Mouse (Mus musculus): Measurements from ENCODE around the gene Scand1. TPM values are rescaled to one million over a fixed set of nuclear protein-coding genes. Genes with fewer than 3 reads are reported as not detected.

The Scand1 gene
- polyA plus RNA-seq (2012; rRNA removed; ENCODE audit: low replicate concordance): 66.7 and 462 TPM in 2 replicates

DNA sequence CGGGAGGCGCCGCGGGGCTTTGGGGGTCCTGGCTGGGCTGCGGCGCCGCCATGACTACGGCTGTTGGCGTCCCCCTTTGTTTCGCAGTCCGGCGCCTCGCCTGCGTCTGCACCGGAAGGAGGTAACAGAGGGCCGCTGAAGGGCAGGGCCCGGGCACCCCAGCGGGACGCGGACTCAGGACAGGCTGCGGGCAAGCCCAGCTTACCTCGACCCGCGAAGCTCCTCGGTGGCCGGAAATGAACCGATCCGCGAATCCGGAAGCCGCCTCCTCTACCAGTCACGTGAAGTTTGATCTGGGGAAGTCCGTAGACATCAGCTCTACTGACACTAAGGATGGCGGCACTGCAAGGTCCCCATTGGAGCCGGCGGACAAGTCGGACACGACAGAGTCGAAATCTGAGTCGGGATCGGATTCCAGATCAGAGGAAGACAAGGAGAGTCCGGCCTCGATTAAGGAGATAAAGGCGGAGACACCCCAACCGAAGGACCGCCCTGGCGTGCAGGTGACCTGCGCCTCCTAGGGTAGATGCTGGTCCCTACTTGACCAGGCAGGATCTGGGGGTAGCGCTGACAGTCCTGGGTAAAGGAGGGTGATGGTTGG, at the start of gene Scand1, which contains the start of gene Cnbd2:
Scand1 (minus strand) TSS at position 408 of the 601 bp plus-strand sequence.
Cnbd2 (plus strand) TSS at position 3 of the 601 bp plus-strand sequence.

Other genes with a start within 250 kb of the Scand1 start
- gene Spag4, start 247.5 kb downstream of the Scand1 start, polyA plus RNA-seq (2012; rRNA removed; ENCODE audit: low replicate concordance): 4.6 and 6.2 TPM in 2 replicates
- 88.5 and 117 TPM in 2 replicates for gene Cpne1, start 200.7 kb downstream of the Scand1 start, polyA plus RNA-seq (2012; rRNA removed; ENCODE audit: low replicate concordance)
- 9.4 and 17.0 TPM in 2 replicates for gene Rbm12, start 200.7 kb downstream of the Scand1 start, polyA plus RNA-seq (2012; rRNA removed; ENCODE audit: low replicate concordance)
- 2.4 and 4.8 TPM in 2 replicates for gene Gm28036, start 185.6 kb downstream of the Scand1 start, polyA plus RNA-seq (2012; rRNA removed; ENCODE audit: low replicate concordance)
- 181 and 383 TPM in 2 replicates for gene Romo1, start 168.7 kb downstream of the Scand1 start, polyA plus RNA-seq (2012; rRNA removed; ENCODE audit: low replicate concordance)
- gene Nfs1, start 168.5 kb downstream of the Scand1 start, polyA plus RNA-seq (2012; rRNA removed; ENCODE audit: low replicate concordance): 67.7 and 98.0 TPM in 2 replicates
- 34.1 and 83.0 TPM in 2 replicates for gene Rbm39, start 132.5 kb downstream of the Scand1 start, polyA plus RNA-seq (2012; rRNA removed; ENCODE audit: low replicate concordance)
- gene Phf20, start 116.2 kb downstream of the Scand1 start, polyA plus RNA-seq (2012; rRNA removed; ENCODE audit: low replicate concordance): 16.7 and 22.2 TPM in 2 replicates
- 1.6 TPM in 2 replicates for gene Cnbd2, start 405 bp downstream of the Scand1 start, polyA plus RNA-seq (2012; rRNA removed; ENCODE audit: low replicate concordance)
- 36.6 and 78.1 TPM in 2 replicates for gene Epb41l1, start 108.2 kb upstream of the Scand1 start, polyA plus RNA-seq (2012; rRNA removed; ENCODE audit: low replicate concordance)
- gene Aar2, start 234.9 kb upstream of the Scand1 start, polyA plus RNA-seq (2012; rRNA removed; ENCODE audit: low replicate concordance): 28.5 and 31.4 TPM in 2 replicates

Data from mammary gland, adult 2 months (tissue).